Mouse (Mus musculus) E14TG2a.4 (cell line): ENCODE results near the gene Tex52.
"Not testable (repeated sequence)": the region's sequence is repeated elsewhere in the genome, so short reads cannot be mapped to it uniquely, and the experiment has no call there.

Experiments used
- H3K27me3 ChIP-seq: 2 replicates; pipeline ENCODE4 v1.6.1; 2014; ENCODE audit warnings: low read length, control low read depth; ENCODE audit not compliant: insufficient read depth
- H3K36me3 ChIP-seq: 2 replicates; pipeline ENCODE4 v1.6.1; 2014; ENCODE audit warnings: low read length, control low read depth; ENCODE audit not compliant: insufficient read depth
- H3K4me1 ChIP-seq: replicated peaks from 2 replicates; pipeline ENCODE4 v1.6.1; 2014; ENCODE audit warnings: low read depth, low read length, control low read depth
- H3K4me3 ChIP-seq: replicated peaks from 2 replicates; pipeline ENCODE4 v1.5.1; 2014; ENCODE audit warnings: mild to moderate bottlenecking, low read length
- H3K9me3 ChIP-seq: 2 replicates; pipeline ENCODE4 v1.6.1; 2014; ENCODE audit warnings: low read length, control low read depth
- CTCF ChIP-seq: conservative IDR thresholded peaks from 2 replicates; pipeline ENCODE4 v1.5.1; 2014; ENCODE audit warnings: low read length
- NANOG ChIP-seq: IDR thresholded peaks from 2 replicates; pipeline ENCODE4 v1.6.1; 2014; ENCODE audit warnings: borderline replicate concordance, low read length, mixed read lengths
- POU5F1 ChIP-seq: IDR thresholded peaks from 2 replicates; pipeline ENCODE4 v1.6.1; 2014; ENCODE audit warnings: low read length, borderline replicate concordance

Gene Tex52

GRCm38 (mm10) chr6:128370040-128370439, 5.2 kb upstream of the Tex52 start:
- Histone ChIP-seq H3K4me3 (no peak overlapping the region), H3K36me3 (peaks cover 99% of the 10 kb centered on the region), H3K4me1 (peaks cover 27% of the 10 kb centered on the region), H3K27me3 (no peaks in the 10 kb centered on the region), H3K9me3 (no peaks in the 10 kb centered on the region)
- no peak for TF ChIP-seq POU5F1
- TF ChIP-seq CTCF: no peak
- TF ChIP-seq NANOG: no peak

DNA sequence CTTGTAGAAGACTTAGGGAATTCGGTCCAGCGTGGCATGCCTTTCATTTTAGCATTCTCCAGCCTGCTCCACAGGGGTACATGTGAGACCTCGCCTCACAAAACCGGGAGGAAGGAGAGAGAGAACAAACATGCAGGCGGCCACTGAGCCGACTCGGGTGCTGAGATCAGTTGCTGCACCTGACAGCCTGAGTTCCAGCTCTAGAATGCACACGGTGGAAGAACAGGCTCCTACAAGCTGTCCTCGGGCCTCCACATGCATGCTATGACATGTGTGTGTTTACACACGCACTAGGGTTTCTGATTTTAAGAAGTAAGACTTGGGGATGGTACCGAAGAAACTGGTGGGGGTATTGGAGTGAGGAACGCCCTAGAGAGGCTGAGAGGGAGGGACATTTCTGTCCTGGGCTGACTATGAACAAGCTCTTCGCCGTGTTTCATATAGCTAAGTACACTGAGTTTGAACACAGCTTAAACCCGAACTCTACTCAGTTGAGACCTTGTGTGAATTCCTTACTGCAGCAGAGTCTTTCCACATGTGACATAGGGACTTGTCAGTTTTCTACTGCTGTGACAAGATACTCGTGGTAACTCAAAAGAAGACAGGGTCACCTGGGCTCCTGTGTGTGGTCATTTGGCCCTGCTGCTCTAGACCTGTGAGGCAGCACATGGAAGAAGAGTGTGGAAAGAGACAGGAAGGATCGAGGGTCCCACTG, 1.3 kb downstream of the Tex52 start:
- Histone ChIP-seq H3K9me3 (no peaks in the 10 kb centered on the region), H3K36me3 (peaks cover 51% of the 10 kb centered on the region), H3K4me3 (no peak overlapping the region), H3K4me1 (peaks cover 23% of the 10 kb centered on the region), H3K27me3 (peaks cover 11% of the 10 kb centered on the region)
- TF ChIP-seq CTCF (no peak), POU5F1 (no peak), NANOG (no peak)

DNA sequence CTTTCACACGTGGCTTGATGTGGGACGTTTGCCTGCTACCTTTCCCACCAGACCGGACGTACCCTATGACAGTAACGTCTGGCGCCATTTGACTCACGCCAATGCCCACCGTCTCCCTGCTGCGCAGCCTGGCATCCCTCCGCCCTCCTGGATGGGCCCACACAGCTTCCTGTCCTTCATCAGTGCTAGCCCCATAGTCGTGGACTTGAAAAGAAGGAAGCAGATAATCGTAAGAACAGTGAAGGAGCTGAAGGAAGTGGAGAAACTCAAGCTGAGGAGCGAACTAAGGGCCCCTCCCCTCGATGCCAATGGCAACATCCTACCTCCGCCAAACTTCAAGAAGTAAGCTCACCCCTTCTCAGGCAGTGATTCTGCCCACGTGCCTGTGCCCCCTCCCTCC, 4.4 kb downstream of the Tex52 start:
- peaks cover 14% of the 10 kb centered on the region for H3K4me1 ChIP-seq
- H3K9me3 ChIP-seq: no peaks in the 10 kb centered on the region
- H3K4me3 ChIP-seq: no peak overlapping the region
- peaks cover 16% of the 10 kb centered on the region for H3K27me3 ChIP-seq
- H3K36me3 ChIP-seq: peaks cover 20% of the 10 kb centered on the region
- TF ChIP-seq CTCF: no peak
- no peak for TF ChIP-seq POU5F1
- TF ChIP-seq NANOG: no peak

- not testable (repeated sequence) for H3K9me3 ChIP-seq, H3K4me1 ChIP-seq, H3K4me3 ChIP-seq
- peaks cover 14% of the 10 kb centered on the region for H3K36me3 ChIP-seq
- peaks cover 16% of the 10 kb centered on the region for H3K27me3 ChIP-seq
These were observed 5.4 kb downstream of the Tex52 start for GRCm38 (mm10) chr6:128380594-128381167.

- TF ChIP-seq CTCF: no peak
- TF ChIP-seq POU5F1: no peak
- TF ChIP-seq NANOG: no peak
- peaks cover 7% of the 10 kb centered on the region for H3K4me1 ChIP-seq
- no peak overlapping the region for H3K4me3 ChIP-seq
- H3K36me3 ChIP-seq: peaks cover 8% of the 10 kb centered on the region
- H3K9me3 ChIP-seq: no peaks in the 10 kb centered on the region
- H3K27me3 ChIP-seq: peaks cover 16% of the 10 kb centered on the region
These were observed 6.0 kb downstream of the Tex52 start for GRCm38 (mm10) chr6:128381254-128381653.

- no peak for TF ChIP-seq CTCF
- no peak for TF ChIP-seq NANOG
- no peak for TF ChIP-seq POU5F1
- no peaks in the 10 kb centered on the region for H3K36me3 ChIP-seq
- no peaks in the 10 kb centered on the region for H3K9me3 ChIP-seq
- peaks cover 16% of the 10 kb centered on the region for H3K27me3 ChIP-seq
- H3K4me1 ChIP-seq: peaks cover 10% of the 10 kb centered on the region
- no peak overlapping the region for H3K4me3 ChIP-seq
These were observed 8.5 kb downstream of the Tex52 start for GRCm38 (mm10) chr6:128383752-128384151.

GRCm38 (mm10) chr6:128385026-128385425, 9.8 kb downstream of the Tex52 start:
- no peak overlapping the region for H3K4me3 ChIP-seq
- H3K9me3 ChIP-seq: no peaks in the 10 kb centered on the region
- peaks cover 4% of the 10 kb centered on the region for H3K4me1 ChIP-seq
- H3K27me3 ChIP-seq: peaks cover 9% of the 10 kb centered on the region
- TF ChIP-seq CTCF (no peak), POU5F1 (no peak), NANOG (no peak)
- no peaks in the 10 kb centered on the region for H3K36me3 ChIP-seq

DNA sequence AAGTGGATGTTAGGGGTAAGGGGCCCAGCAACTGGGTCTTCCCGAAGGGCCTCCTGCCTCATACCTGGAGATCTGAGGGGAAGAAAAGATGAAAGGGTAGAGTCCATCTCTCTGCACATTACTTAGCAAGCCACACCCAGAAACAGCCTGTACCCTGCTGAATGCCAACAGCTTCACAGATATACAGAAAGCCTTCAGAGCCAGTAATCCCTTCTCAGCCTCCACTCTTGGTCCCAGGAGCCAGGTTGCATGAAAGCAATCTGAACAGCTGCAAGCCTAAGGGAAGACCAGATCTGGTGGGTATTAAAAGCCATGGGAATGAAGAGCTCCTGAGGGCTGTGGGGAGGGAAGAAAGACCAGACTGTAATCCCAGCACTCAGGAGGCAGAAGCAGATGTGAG, 13.9 kb downstream of the Tex52 start:
- H3K4me3 ChIP-seq: no peak overlapping the region
- H3K4me1 ChIP-seq: 0 out of 2 replicates have a peak, but pooled peaks cover 3% of the 10 kb centered on the region
- no peaks in the 10 kb centered on the region for H3K9me3 ChIP-seq
- no peaks in the 10 kb centered on the region for H3K27me3 ChIP-seq
- H3K36me3 ChIP-seq: no peaks in the 10 kb centered on the region
- TF ChIP-seq CTCF (no peak), POU5F1 (no peak), NANOG (no peak)

GRCm38 (mm10) chr6:128390683-128391082, 15.4 kb downstream of the Tex52 start:
- Histone ChIP-seq H3K4me1 (0 out of 2 replicates have a peak, but pooled peaks cover 3% of the 10 kb centered on the region), H3K4me3 (no peak overlapping the region), H3K27me3 (no peaks in the 10 kb centered on the region), H3K36me3 (no peaks in the 10 kb centered on the region), H3K9me3 (no peaks in the 10 kb centered on the region)
- no peak for TF ChIP-seq POU5F1
- TF ChIP-seq CTCF: no peak
- no peak for TF ChIP-seq NANOG
